Mouse (Mus musculus): Measurements from ENCODE around the gene BC005624.
A peak's percentile ranks its signal among the peaks of the same experiment; 100 is the strongest.

The BC005624 gene

GRCm38 (mm10) chr2:30981790-30982513 is at the start of gene BC005624, which contains the start of gene Usp20:
TSS of gene BC005624 (minus strand) at chr2:30982201.
TSS of gene Usp20 (plus strand) at chr2:30982279.
- peak; percentile 99 for DNase-seq

DNA sequence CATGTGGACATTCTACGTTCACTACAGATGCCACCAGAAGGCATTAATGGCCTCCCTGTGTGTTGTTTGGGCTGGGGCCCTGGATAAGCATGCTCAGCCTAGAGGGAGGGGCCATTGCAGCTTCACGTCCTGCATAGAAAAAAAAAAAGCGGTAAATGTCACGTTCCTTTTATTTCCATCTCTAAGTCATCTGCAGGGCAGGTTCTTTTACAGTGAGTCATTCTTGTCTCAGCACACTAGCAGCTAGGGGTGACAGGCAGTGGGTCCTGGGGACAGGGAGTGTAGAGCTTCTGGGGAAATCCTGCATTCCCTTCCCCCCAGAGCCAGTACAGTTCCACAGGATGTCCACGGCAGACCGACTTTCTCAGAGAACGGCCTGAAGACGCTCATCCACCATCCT is 44.6 kb upstream of the BC005624 start:
- DNase-seq = no peak

DNA sequence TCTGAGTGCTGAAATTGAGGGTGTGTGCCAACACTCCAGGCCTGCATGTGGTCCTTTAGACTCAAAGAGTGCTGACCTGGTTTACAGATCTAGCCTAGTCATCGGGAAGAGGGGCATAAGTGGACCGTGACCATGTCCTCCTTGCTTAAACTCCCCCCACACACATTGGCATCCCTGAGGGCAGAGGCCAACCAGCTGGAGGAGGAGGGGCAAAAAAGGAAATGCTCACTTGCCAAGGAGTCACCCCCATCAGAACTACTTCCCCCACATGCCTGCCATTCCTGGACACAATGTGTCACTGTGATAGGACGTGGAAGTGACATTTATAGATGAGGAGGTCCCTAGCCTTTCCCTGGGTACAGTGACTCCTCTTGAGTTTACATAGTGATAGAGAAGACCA is 43.5 kb upstream of the BC005624 start:
- DNase-seq = no peak

- peak; percentile 73 for DNase-seq
These were observed 42.8 kb upstream of the BC005624 start for GRCm38 (mm10) chr2:31024618-31025370.

DNA sequence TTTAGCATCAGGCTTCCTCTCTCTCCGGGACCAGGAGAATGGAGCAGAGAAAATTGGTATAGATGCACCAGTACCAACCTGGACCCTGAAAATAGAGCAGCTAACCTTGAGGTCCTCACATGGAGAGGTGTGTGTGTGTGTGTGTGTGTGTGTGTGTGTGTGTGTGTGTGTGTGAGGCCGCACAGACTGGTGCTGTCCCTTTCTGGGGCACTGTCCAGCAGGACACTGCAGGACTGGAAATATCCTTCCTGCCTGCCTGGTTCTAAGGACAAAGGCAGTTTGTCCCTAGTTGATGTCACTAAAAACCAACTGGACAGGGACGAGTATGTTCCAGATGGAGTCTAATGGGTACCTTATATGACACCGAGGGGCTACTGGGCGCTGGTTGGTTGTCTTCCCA is 41.9 kb upstream of the BC005624 start:
- DNase-seq = no peak

- DNase-seq = no peak
These were observed 38.2 kb upstream of the BC005624 start for GRCm38 (mm10) chr2:31020202-31020601.

- no peak for DNase-seq
These were observed 37.0 kb upstream of the BC005624 start for GRCm38 (mm10) chr2:31019011-31019410.

DNA sequence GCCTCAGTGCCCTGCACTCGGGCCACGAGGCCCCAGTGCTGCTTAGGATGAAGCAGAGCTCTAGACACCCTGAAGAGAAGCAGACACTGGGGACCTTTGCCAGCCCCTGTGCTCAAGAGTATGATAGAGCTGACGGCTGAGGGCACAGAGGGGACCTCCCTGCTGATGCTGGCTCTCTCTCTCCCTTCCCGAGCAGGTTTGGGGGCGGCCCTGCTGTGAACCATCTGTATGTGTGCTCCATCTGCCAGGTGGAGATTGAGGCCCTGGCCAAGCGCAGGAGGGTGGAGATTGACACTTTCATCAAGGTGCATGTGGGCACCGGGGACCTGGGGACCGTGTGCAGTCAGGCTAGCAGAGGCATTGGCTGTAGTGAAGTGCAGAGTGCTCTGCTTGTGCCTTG is 36.5 kb upstream of the BC005624 start:
- DNase-seq = no peak

DNA sequence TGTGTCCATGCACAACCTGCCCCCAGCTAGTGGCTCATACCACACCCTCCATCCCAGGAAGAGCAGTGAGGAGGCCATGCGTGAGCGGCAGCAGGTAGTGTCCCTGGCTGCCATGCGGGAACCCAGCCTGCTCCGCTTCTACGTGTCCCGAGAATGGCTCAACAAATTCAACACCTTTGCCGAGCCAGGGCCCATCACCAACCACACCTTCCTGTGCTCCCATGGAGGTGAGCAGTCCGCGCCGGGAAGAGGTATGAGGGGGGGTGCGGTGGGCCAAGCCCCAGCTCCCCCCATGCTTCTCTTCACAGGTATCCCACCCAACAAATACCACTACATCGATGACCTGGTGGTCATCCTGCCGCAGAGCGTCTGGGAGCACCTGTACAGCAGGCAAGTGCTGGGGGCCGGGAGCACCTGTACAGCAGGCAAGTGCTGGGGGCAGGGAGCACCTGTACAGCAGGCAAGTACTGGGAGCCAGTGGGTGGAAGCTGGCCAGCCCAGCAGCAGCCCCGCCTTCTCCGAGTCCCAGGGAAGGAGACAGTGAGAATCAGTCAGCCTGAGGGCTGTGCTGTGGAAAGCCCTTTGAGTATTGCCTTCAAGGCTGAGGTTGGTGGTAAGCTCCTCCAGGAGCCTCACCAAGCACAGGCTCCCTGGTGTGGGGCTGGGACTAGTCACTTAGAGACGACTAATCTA is 35.8 kb upstream of the BC005624 start:
- no peak for DNase-seq

DNA sequence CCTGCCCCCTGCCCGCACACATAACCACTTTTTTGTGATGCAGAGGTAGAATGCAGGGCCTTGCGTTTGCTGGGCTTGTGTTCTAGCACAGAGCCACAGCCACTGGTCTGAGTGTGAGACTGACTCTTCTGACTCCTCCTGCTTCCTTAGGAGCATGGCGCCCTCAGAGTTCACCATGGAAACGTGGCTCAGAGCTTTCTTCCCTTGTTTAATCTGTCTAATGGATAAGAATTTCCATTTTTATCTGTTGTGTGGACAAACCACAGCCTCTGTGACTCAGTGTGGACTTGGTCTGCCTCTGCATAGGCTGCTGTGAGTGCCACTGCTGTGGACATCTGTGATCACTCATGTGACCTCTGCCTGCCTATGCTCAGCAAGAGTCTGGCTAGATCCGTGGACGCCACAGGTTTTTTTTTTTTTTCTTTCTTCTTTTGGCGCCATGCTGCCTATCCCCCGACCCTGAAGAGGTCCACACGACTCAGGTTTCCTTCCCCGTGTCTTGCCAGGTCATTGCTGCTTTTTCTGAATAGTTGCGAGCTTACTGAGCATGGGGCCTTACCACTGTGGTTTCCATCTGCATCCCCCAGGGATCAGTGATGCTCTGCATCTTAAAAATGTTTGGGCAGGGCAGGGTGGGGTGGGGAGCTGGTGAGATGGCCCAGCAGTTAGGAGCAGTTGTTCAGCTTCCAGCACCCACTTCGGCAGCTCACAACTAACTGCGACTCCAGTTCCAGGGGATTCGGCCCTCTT is 31.5 kb upstream of the BC005624 start:
- DNase-seq = no peak

- no peak for DNase-seq
These were observed 25.2 kb upstream of the BC005624 start for GRCm38 (mm10) chr2:31007208-31007607.

- DNase-seq = no peak
These were observed 24.4 kb upstream of the BC005624 start for GRCm38 (mm10) chr2:31006434-31006833.

DNA sequence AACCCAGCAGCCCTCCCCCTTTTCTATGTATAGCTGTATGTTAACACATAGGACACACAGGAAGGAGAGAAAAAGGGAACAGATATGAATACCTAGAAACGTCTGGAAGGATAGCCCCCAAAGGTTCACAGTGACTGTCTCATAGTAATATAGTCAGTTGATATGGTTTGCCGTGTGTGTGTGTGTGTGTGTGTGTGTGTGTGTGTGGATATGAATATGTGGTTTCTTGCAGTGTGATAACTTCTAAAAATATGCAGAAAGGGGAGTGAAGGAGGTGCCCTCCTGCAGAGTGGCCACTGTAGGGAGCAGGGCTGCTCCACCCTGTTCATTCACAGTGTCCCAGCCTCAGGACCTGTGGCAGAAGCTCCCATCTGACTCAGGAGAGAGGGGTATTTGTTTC is 23.5 kb upstream of the BC005624 start:
- DNase-seq = no peak

DNA sequence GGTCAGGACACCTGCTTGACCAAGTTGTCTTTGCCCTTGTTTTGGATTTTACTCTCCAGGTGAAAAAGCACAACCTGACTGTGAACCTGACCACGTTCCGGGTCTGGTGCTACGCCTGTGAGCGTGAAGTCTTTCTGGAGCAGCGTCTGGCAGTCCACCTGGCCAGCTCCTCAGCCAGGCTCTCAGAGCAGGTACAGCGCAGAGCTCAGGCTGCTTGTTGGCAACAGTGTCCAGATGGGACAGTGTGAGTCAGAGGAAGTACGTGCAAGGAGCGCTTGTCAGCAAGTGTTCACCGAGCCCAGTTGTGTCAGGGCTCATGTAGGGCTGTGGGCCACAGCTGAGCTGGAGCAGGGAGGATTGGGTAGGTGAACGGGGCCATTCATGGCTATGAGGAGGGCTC is 20.9 kb upstream of the BC005624 start:
- no peak for DNase-seq

- DNase-seq = no peak
These were observed 16.7 kb upstream of the BC005624 start for GRCm38 (mm10) chr2:30998443-30999260.

- no peak for DNase-seq
These were observed 13.5 kb upstream of the BC005624 start for GRCm38 (mm10) chr2:30995432-30995996.

GRCm38 (mm10) chr2:30994853-30995252 is 12.9 kb upstream of the BC005624 start:
- DNase-seq = no peak

DNA sequence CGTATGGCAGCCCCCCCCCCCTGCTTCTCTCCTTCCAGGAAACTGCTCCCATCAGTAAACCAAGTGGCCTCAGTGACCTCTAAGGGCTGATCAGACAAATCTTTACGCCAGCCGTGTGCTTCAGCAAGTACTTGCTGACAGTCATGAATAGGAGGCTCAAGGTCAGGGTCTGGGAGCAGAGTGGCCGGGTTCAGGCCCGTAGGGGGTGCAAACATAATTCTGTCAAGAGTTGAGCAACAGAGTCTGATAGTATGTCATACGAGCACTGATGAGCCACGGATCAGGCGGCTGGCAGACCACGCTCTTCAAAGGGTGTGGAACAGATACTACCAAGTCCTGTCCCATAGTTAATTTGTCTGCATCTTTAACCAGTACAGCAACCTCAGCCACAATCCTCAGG is 8.2 kb upstream of the BC005624 start:
- DNase-seq = no peak

GRCm38 (mm10) chr2:30985111-30986020 is 3.4 kb upstream of the BC005624 start:
- peak; percentile 78 for DNase-seq

GRCm38 (mm10) chr2:30983024-30983423 is 1.0 kb upstream of the BC005624 start:
- peak; percentile 50 for DNase-seq
